Mouse (Mus musculus) ovary, postnatal 14 days (tissue): ENCODE measurements at regions not wholly inside any gene's neighbourhood (a gene's known extent, or its start where the extent isn't known, plus 50 kb on each side); places are given as distances from the start of the nearest gene placed in this dataset.

Experiments
- DNase-seq: peaks from one replicate; pipeline ENCODE4 v3.0.0; 2022; ENCODE audit warnings: low spot score

DNA sequence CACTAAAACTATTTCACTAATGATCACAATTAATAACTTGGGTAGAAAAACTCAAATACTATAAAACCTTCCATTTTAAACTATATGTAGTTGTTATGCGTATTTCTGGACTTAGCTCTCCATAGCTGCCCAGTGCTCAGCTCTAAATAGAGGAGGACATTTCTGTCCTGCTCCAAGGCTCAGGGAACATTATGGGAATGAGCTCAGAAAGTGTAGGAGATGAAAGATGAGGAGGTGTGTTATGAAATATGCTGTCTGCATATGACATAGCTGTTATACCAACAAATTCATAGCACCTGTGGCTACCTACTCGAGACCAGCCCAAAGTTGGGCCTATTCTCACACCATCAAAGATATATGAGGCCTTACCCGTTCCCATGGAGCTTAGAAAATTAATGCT lies 106.3 kb downstream of the Aldh8a1 start:
- DNase-seq, result no peak

DNA sequence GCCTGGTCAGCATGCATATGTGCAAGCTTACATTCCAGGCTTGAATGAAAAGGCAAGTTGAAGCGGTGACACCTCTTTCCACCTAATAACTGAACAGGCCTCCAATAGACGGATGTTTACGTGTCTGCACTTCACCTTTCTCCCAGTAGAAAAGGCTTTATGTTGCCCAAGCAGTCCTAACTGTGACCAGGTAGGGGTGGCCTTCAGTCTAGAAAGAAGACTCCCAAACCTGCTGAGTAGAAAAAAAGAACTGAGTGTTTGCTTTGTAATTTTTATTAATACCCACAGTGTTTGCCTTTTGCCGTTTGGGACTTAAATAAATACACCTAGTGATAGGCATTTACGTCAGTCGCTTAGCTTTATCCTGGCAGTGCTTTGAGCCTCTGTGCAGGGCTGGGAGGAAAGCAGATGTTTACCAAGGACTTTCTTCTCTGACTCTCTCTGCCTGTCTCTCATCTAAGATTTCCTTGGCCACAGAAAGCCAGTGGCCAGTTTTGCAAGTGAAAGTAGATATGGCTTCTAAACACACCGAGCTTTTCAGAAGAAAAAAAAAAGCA lies 104.5 kb upstream of the 1700020N01Rik start:
- no peak for DNase-seq

DNA sequence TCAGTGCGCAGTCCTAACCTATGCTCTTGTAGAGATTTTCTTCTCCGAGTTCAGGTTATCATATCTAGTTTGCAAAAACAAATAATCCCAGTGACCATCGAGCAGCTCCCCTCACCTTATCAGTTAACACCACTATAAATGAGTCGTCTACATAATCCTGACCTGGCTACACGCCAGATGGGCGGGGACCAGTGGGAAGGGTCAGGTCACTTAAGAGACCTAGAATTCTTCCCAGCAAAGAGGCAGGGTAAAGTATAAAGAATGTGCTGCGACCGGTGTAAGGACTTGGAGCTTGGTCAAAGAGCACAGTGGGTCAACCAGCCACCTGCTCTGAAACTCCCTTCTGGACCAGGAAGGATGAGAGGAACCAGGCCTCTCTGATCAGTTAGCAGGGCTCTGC lies 102.0 kb upstream of the 1700020N01Rik start:
- no peak for DNase-seq

DNA sequence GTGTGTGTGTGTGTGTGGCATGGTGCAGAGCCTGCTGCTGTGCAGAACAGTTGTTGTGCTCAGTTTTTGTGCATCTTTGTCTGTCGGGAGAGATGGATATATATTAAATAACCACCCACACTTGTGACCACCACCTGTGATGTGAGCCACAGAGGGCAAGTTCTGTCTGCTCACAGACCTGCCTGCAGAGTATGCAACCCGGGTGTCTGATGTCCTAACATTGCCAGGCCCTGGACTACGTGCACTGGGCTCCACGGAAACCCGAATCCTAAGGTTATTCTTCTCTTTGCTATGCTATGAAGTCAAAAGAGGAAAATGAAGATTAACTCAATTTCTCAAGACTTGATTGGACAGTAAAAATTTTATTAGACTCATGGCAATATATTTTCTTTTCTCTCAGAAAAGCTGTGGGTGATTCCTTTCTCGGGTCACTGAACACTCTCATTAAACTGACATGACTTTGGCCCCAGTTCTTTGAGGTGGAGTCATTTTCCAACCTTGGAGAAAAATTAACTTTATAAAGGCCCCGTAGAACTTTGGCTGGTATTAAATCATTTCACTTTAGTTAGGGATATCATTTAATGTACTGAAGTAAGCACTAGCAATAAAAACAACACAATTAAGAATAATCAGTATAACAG lies 100.6 kb upstream of the 1700020N01Rik start:
- DNase-seq, result no peak

DNA sequence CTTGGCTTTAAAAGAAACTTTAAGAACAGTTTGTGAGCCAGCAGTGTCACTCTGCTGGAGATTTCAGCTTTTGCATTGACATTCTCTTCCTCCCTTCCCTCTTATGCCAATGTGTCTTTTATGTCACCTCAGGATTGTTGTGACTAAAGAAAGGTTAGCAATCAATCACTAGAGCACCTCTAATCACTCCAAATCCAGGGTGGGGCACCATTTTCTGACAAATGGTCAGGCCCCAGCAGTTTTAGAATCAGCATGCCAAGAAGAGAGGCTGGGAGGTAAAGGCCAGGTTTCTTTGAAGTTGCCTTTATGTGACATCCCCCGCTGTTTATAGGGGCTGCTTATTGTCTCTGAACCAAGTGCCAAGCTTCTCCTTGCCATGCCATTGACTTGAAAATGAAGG lies 98.4 kb upstream of the 1700020N01Rik start:
- no peak for DNase-seq

DNA sequence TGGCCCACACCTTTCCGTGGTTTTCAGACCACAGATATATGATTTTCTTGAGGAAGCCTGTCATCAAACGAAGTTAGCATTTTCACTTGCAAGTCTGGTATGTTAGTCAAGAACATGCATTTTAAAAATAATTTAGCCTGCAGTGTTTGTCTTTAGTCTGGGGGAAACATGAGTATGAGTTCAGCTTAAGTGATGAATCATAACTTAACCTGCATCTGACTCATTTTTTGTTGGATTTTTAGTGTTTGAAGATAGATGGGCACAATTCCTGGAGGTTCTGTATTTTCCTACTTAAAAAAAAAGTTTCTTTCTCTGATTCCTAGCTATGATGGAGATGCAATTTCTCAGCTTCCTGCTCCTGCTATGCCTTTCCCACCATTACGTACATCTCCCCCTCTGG lies 95.8 kb upstream of the 1700020N01Rik start:
- no peak for DNase-seq

DNA sequence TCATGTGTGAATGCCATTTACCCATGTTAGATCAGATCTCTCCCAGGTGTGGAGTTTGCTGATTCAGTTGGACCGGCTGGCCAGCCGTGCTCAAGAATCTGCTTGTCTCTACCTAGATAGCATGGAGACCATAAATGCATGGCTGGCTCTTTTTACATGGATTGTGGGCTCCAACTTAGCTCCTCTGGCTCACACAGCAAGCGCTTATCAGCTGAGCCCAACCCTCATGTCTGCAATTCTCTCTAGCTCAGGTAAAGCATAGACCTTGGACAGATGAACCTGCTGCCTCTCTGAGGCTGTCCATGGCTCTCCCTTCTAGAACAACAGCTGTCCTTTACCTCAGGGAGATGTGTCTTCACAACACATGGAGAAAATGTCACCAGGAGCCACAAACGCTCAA lies 94.8 kb upstream of the 1700020N01Rik start:
- no peak for DNase-seq

DNA sequence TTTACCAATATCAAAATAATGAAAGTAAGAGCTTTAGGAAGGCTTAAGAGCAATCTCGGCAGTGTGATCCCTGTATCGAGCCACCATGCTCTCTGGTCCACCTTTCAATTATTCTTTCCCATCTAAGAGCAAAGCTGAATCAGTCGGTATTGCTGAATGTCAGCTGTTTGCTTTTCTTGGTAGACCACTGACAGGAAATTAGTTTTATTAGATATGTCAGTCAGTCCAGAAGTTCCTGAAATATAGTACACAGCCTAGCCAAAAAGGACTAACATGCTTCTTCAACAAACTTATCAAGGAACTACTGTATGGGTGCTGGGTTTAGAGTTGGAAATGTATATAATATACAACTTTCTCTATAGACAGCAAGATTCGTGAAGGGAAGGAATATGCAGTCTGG lies 91.3 kb upstream of the 1700020N01Rik start:
- no peak for DNase-seq

DNA sequence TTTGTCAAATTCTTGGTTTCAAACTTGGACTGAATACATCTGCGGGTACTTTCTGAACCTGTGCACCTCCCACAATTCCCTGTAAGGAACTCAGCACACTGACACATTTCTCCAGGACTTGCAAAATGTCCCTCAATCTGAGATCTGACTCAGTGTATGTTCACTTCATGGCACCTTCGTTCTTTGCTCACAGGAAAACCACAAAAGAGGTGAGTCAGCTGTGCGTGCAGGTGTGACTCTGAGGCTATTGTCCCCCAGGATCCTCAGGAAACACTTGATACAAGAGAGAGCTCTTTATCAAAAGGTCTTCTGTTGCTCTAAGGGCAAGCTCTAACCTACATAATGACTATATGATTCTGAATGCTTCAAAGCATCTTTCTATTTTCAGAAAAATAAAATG lies 88.5 kb upstream of the 1700020N01Rik start:
- no peak for DNase-seq

DNA sequence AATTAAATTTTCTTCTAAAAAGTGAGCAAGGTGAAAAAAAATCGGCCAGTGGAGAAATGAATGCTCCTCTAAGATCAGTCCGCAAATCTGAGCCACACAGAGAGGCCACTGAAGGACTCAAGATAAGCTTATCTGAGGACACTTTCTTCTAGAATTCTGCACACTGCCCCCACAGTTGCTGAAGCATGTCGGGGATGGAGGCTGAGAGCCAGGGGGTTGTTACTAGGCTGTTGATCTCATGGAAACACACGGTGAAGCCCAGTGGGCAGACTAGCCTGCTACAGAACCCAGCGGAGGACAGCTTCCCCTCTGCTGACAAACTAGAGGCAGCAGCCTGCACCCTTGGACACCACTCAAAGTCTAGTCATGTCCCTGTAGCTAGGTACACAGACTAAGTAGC lies 81.6 kb upstream of the 1700020N01Rik start:
- DNase-seq, result no peak

DNA sequence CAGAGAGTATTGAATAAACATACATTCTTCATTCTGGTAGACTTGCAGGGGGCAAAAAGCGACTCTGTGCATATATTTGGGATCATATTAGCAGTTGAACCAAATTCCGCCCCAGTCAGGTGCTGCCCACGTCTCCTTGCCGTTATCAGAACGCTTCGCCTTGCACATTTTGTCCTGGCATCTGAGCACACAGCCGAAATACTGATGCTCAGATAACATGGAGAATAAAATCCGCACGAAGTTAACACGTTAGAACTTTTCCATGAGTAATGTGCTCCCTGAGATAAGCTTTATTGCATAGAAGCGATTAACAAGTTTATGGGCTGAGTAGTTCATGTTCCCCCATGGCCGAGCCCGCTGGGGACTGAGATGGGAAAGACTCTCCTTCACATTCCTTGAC lies 80.5 kb upstream of the 1700020N01Rik start:
- no peak for DNase-seq

DNA sequence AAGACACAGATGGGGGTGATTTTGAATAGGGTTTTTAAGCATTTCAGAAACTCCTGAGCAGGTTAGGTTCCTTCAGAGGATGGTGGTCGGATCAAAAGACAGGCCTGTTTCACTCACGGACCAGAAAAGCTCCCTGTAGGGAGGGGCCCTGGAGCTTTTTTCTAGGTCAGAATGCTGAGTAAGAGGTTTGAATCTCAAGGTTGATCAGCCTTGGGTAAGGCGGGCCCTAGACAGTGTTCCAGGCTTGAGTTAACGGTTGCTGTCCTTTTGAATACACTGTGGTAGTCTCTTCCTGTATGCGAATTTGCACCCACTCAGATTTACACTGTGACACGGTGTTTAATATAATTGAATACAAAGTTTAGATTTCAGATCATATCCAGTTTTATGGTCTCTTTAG lies 75.2 kb upstream of the 1700020N01Rik start:
- no peak for DNase-seq

DNA sequence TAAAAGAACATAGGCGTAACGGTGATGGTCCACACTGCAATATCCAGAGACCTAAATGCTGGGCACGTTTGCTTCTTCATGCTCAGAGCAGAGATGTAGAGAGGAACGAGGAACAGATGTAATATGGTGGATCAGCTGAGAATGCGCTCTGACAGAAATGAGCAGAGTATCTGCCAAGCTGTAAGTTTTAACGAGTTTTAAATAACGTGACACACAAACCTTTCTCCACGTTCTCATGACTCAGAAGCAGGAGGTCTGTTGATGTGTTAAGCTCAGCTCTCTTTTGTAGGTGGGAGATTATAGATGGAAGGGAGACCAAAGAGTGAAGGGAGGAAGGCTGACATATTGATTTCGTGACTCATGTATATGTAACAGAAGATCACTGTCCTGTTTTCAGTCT lies 72.1 kb upstream of the 1700020N01Rik start:
- DNase-seq, result no peak

DNA sequence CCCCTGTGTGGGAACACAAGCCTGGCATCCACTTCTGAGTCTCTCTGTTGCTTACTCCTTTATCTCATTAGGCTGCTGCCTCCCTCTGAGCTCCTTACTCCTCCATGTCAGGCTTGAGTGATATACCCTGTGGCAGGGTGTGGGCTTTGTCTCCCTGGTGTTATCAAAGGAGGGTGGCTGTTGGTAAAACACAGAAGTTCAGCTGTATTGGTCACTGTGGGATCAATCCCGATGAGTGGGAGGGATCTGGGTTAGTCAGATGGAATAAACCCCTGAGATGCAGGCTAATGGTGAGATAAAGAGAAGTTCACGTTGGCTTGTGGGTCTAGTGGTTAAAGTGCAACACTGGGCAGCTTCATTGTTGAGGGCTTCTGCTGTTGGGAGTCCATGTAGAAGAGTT lies 67.4 kb upstream of the 1700020N01Rik start:
- no peak for DNase-seq

DNA sequence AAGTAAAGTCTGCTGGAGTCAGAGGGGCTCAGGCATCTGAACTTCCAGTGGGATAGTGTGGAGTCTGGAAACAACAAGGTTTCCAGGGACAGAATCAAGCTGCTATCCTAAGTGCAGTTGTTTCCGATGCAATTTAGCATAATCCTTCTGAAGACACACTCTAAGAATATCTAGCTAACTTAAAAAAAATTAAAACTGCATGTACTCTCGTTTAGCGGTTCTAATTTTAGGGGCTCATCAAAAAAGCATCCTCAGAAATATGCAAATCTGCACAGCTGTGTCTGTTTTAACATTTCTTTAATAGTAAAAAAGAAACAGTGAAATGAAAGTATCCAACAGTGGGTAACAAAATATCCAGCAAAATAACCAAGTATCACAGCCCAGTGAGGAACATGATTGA lies 64.5 kb upstream of the 1700020N01Rik start:
- DNase-seq, result no peak

DNA sequence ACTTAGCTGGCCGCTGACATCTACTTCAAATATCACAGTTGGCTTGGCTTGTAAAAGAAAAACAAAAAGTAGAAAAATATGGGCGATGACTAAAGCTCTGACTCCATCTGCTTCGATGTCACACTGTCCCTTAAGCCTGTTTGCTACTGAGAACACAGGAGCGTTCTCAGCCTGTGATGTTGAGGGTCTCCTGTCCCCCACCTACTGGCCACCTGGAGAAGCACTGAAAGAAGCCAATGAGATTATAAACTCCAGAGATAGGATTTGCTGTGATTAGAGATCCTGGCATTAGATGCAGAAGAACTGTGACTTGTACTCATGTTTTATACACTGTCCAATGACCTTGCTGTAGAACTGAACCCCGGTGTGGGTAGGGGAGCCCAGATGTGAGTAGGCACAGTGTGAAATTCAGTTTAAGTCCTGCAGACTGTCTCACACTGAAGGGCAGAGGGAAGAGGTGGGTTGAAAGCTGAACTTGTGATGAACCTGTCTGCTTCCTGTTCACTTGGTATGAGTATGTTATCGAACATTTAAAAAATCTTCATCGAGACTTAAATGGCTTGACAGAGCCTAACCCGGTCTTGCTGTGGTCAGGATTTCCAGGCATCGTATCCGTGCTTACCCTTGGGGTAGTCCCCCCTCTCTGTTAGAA lies 63.7 kb upstream of the 1700020N01Rik start:
- DNase-seq, result no peak

DNA sequence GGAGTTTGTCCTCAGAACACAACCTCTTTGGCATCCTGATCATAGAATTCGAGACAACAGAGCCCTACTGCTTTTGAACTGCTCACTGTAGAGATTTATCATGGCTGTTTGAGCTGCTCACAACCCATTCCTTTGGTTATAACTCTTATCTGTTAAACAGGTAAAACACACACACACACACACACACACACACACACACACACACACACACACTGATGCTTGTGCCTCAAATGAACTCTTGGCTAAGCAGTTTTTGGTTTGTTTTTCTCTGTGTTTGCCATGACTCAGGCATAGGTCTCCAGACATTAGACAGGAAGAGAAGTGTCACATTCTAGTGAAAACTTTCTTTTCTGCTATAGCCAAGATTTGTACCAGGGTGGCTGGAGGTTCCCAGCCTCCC lies 60.8 kb upstream of the 1700020N01Rik start:
- no peak for DNase-seq

DNA sequence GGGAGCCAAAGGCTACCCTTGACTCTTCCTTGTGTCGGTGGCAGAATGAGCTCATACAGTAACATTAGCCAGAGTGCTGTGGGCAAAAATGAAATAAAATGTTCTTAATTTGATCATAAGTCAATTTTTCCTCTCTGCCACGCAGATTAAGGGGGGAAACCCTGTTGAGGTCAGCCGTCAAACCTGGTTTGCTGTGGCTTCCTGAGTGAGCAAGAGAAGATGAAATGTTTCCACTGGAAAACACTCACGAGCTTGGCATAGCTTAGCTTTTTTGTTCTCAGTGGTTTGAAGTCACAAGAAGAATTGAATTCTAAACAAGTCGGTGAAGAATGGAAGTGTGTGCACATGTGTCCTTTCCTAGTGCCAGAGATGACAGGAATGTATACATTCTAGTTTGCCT lies 57.3 kb upstream of the 1700020N01Rik start:
- no peak for DNase-seq

DNA sequence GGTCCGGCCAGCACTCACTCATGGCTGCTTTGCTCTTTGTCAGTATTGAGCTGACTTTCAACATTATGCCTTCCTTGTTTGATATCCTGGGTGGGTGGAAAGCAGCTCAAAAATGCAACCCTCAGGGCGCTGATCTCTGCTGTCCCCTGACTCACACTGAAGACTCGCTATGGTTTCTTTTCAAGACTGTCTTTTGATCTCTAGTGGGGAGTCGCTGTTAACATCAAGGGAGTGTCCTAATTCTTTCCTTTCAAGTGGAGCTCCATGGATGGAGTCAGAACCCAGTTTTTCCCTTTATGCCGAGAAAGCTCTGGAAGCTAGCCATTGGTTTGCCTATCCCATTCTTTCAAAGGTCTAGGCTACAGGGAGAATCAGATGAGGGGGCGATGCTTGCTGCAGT lies 54.5 kb upstream of the 1700020N01Rik start:
- DNase-seq, result no peak
